Mouse (Mus musculus) C2C12 (cell line): ENCODE results near the gene Gm8994.

Experiments used
- CEBPB ChIP-seq: IDR thresholded peaks from one replicate; pipeline ENCODE4 v1.6.1; 2011; ENCODE audit warnings: low read depth, mild to moderate bottlenecking, control low read depth, moderate library complexity
- CTCF ChIP-seq: IDR thresholded peaks from one replicate; pipeline ENCODE4 v1.5.1; 2011; ENCODE audit not compliant: control insufficient read depth, insufficient read depth, insufficient read length
- FOSL1 ChIP-seq: IDR thresholded peaks from one replicate; pipeline ENCODE4 v1.8.0; 2011; ENCODE audit warnings: mild to moderate bottlenecking, low read length; ENCODE audit not compliant: poor library complexity, insufficient read depth, severe bottlenecking
- USF1 ChIP-seq: IDR thresholded peaks from one replicate; pipeline ENCODE4 v1.6.1; 2011; ENCODE audit warnings: low read depth, mild to moderate bottlenecking, control low read depth, moderate library complexity

DNA sequence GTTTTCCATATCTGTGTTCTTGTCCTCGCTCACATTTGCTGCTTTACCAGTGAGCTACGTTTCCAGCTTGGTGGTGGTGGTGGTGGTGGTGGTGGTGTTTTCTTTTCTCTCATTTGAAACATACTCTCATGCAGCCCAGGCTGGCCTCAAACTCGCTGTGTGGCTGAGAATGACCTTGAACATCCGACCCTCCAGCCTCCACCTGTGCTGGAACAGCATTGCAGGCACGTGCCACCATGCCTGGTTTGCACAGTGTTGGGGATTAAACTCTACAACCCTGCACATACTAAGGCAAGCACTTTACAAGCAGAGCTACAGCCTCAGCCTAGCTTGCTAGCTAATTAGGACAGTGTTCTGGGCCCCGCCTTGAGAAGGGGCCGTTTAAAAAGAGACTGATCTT is 18.3 kb downstream of the Gm8994 start:
- TF ChIP-seq CTCF = no peak
- no peak for TF ChIP-seq FOSL1
- no peak for TF ChIP-seq USF1
- TF ChIP-seq CEBPB = no peak
